Mouse (Mus musculus): ENCODE measurements at regions not wholly inside any gene's neighbourhood (a gene's known extent, or its start where the extent isn't known, plus 50 kb on each side); places are given as distances from the start of the nearest gene placed in this dataset.
A peak's percentile ranks its signal among the peaks of the same experiment; 100 is the strongest.

- peak; percentile 20 to 48 for DNase-seq
These were observed 52.3 kb downstream of the Tnp1 start for GRCm38 (mm10) chr1:72963449-72963848.

- no peak for DNase-seq
These were observed 55.5 kb downstream of the Tnp1 start for GRCm38 (mm10) chr1:72960241-72960653.

- no peak for DNase-seq
These were observed 60.3 kb downstream of the Tnp1 start for GRCm38 (mm10) chr1:72955387-72955786.

GRCm38 (mm10) chr1:72952896-72953295 is 62.8 kb downstream of the Tnp1 start:
- DNase-seq = peak; percentile 25 to 47

GRCm38 (mm10) chr1:72951802-72952201 is 63.9 kb downstream of the Tnp1 start:
- DNase-seq = no peak

- no peak for DNase-seq
These were observed 64.3 kb downstream of the Tnp1 start for GRCm38 (mm10) chr1:72951365-72951764.

GRCm38 (mm10) chr1:72946235-72946634 is 69.5 kb downstream of the Tnp1 start:
- DNase-seq = peak; percentile 24 to 27

GRCm38 (mm10) chr1:72945750-72946102 is 70.0 kb downstream of the Tnp1 start:
- no peak for DNase-seq

- DNase-seq = peak; percentile 30 to 53
These were observed 70.4 kb upstream of the Igfbp5 start for GRCm38 (mm10) chr1:72944805-72945749.

- DNase-seq = no peak
These were observed 69.5 kb upstream of the Igfbp5 start for GRCm38 (mm10) chr1:72944221-72944620.

- no peak for DNase-seq
These were observed 68.4 kb upstream of the Igfbp5 start for GRCm38 (mm10) chr1:72943082-72943481.

GRCm38 (mm10) chr1:72942351-72942750 is 67.7 kb upstream of the Igfbp5 start:
- DNase-seq = no peak

- no peak for DNase-seq
These were observed 65.3 kb upstream of the Igfbp5 start for GRCm38 (mm10) chr1:72939948-72940347.

GRCm38 (mm10) chr1:72936681-72937465 is 62.2 kb upstream of the Igfbp5 start:
- DNase-seq = no peak

- no peak for DNase-seq
These were observed 61.5 kb upstream of the Igfbp5 start for GRCm38 (mm10) chr1:72936231-72936630.

- no peak for DNase-seq
These were observed 60.4 kb upstream of the Igfbp5 start for GRCm38 (mm10) chr1:72935084-72935483.

- DNase-seq = peak; percentile 9 to 18
These were observed 55.1 kb upstream of the Igfbp5 start for GRCm38 (mm10) chr1:72929774-72930173.

Measured in kidney, postnatal 4 days (tissue).